Mouse (Mus musculus): ENCODE measurements at regions not wholly inside any gene's neighbourhood (a gene's known extent, or its start where the extent isn't known, plus 50 kb on each side); places are given as distances from the start of the nearest gene placed in this dataset.

DNA sequence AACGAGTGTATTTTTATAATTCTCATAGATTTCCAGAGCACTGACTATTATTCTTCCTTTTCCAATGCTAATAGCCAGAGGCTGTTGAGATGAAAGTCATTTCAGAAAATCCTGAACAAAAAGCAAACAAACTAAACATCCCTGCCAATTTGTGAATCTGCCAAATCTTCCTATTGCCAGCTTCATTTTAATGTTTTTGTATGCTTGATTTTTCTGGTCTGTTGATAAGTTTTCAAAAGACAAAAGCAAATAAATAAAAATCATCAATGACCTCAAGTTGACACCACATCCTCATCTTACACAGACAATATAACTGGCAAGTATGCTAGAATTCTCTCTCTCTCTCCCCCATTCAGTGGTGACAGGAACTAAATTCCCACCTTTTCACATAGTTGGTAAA lies 347.2 kb upstream of the Klf12 start:
- no peaks in the 10 kb centered on the region for H3K36me3 ChIP-seq (ENCODE audit: control insufficient read depth, insufficient read depth, low read length, poor library complexity, severe bottlenecking)
- H3K9ac ChIP-seq (ENCODE audit: insufficient read depth, low read depth, low read length, poor library complexity, severe bottlenecking) = no peak overlapping the region
- DNase-seq (ENCODE audit: low read depth, low spot score) = no peak
- H3K4me1 ChIP-seq (ENCODE audit: control insufficient read depth in 2 of 2, insufficient read depth in 2 of 2, low read length in 2 of 2, poor library complexity in 1 of 2) = no peaks in the 10 kb centered on the region
- in situ Hi-C loops (cut with MboI; ENCODE audit: low sequenced_read_pairs in 2 of 2, unreplicated experiment in 2 of 2) = no loop called here
- H3K4me3 ChIP-seq (ENCODE audit: insufficient read depth in 1 of 2, low read depth in 1 of 2, low read length in 2 of 2, poor library complexity in 1 of 2, severe bottlenecking in 1 of 2) = no peak overlapping the region
- no peaks in the 10 kb centered on the region for H3K9me3 ChIP-seq (ENCODE audit: control insufficient read depth, insufficient read depth, low read depth, low read length)
- H3K27ac ChIP-seq (ENCODE audit: insufficient read depth, low read depth, low read length, poor library complexity, severe bottlenecking) = no peak overlapping the region
- no peak for TF ChIP-seq HCFC1 (IDR thresholded peaks at IDR 0.05; ENCODE audit: borderline replicate concordance, insufficient read depth, low read length)
- no peak for TF ChIP-seq ZNF384 (IDR thresholded peaks at IDR 0.05; ENCODE audit: low read depth, low read length)
- no peak for TF ChIP-seq CHD2 (IDR thresholded peaks at IDR 0.05; ENCODE audit: low read depth, low read length)
- TF ChIP-seq ZC3H11A (IDR thresholded peaks at IDR 0.05; ENCODE audit: borderline replicate concordance, low read depth, low read length) = no peak
- TF ChIP-seq MAFK (IDR thresholded peaks at IDR 0.05; ENCODE audit: insufficient read depth, low read depth, low read length) = no peak

DNA sequence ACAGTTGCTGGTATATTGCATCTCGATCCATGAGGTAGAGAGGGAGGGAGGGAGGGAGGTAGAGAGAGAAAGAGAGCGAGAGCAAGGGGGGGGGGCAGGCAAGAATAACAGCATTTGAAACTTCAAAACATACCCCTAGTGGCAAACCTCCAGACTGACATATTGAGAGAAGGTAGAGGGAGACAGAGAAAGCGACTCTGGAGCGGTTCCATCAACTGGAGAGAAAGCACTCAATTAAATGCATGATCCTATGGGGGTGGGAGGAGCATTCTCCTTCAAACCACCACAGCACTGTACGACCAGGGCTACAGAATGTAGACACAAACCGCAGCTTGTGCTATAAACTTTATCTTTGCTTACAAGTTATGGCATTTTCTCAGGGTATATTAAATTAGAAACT lies 345.7 kb upstream of the Klf12 start:
- in situ Hi-C loops (cut with MboI; ENCODE audit: low sequenced_read_pairs in 2 of 2, unreplicated experiment in 2 of 2) = no loop called here
- no peak overlapping the region for H3K4me3 ChIP-seq (ENCODE audit: insufficient read depth in 1 of 2, low read depth in 1 of 2, low read length in 2 of 2, poor library complexity in 1 of 2, severe bottlenecking in 1 of 2)
- H3K36me3 ChIP-seq (ENCODE audit: control insufficient read depth, insufficient read depth, low read length, poor library complexity, severe bottlenecking) = no peaks in the 10 kb centered on the region
- H3K27ac ChIP-seq (ENCODE audit: insufficient read depth, low read depth, low read length, poor library complexity, severe bottlenecking) = no peak overlapping the region
- H3K4me1 ChIP-seq (ENCODE audit: control insufficient read depth in 2 of 2, insufficient read depth in 2 of 2, low read length in 2 of 2, poor library complexity in 1 of 2) = no peaks in the 10 kb centered on the region
- no peaks in the 10 kb centered on the region for H3K9me3 ChIP-seq (ENCODE audit: control insufficient read depth, insufficient read depth, low read depth, low read length)
- TF ChIP-seq CHD2 (IDR thresholded peaks at IDR 0.05; ENCODE audit: low read depth, low read length) = no peak
- no peak for TF ChIP-seq HCFC1 (IDR thresholded peaks at IDR 0.05; ENCODE audit: borderline replicate concordance, insufficient read depth, low read length)
- TF ChIP-seq MAFK (IDR thresholded peaks at IDR 0.05; ENCODE audit: insufficient read depth, low read depth, low read length) = no peak
- no peak for TF ChIP-seq ZNF384 (IDR thresholded peaks at IDR 0.05; ENCODE audit: low read depth, low read length)
- no peak for TF ChIP-seq ZC3H11A (IDR thresholded peaks at IDR 0.05; ENCODE audit: borderline replicate concordance, low read depth, low read length)
- no peak for DNase-seq (ENCODE audit: low read depth, low spot score)
- H3K9ac ChIP-seq (ENCODE audit: insufficient read depth, low read depth, low read length, poor library complexity, severe bottlenecking) = no peak overlapping the region

DNA sequence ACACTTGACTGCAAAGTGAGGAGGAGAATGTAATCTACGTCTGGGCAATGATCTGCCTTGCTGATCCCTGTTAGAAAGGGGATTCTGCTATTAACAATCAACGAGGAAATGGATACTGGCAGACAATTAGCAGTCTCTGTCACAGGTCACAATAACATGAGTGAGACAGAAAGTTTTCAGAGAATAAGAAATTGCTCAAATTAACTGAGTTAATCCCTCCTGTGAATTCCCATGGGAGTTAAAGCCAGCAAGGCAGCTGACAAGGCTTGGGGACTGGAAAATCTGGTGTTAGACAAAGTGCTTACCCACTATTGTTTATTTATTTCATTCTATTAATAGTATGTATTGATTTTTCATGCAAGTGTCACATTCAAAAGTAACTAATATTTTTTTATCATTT lies 343.0 kb upstream of the Klf12 start:
- in situ Hi-C loops (cut with MboI; ENCODE audit: low sequenced_read_pairs in 2 of 2, unreplicated experiment in 2 of 2) = no loop called here
- TF ChIP-seq HCFC1 (IDR thresholded peaks at IDR 0.05; ENCODE audit: borderline replicate concordance, insufficient read depth, low read length) (no peak), ZC3H11A (IDR thresholded peaks at IDR 0.05; ENCODE audit: borderline replicate concordance, low read depth, low read length) (no peak), ZNF384 (IDR thresholded peaks at IDR 0.05; ENCODE audit: low read depth, low read length) (no peak), MAFK (IDR thresholded peaks at IDR 0.05; ENCODE audit: insufficient read depth, low read depth, low read length) (no peak), CHD2 (IDR thresholded peaks at IDR 0.05; ENCODE audit: low read depth, low read length) (no peak)
- Histone ChIP-seq H3K4me3 (ENCODE audit: insufficient read depth in 1 of 2, low read depth in 1 of 2, low read length in 2 of 2, poor library complexity in 1 of 2, severe bottlenecking in 1 of 2) (no peak overlapping the region), H3K9me3 (ENCODE audit: control insufficient read depth, insufficient read depth, low read depth, low read length) (no peaks in the 10 kb centered on the region), H3K27ac (ENCODE audit: insufficient read depth, low read depth, low read length, poor library complexity, severe bottlenecking) (no peak overlapping the region), H3K9ac (ENCODE audit: insufficient read depth, low read depth, low read length, poor library complexity, severe bottlenecking) (no peak overlapping the region), H3K36me3 (ENCODE audit: control insufficient read depth, insufficient read depth, low read length, poor library complexity, severe bottlenecking) (no peaks in the 10 kb centered on the region), H3K4me1 (ENCODE audit: control insufficient read depth in 2 of 2, insufficient read depth in 2 of 2, low read length in 2 of 2, poor library complexity in 1 of 2) (no peaks in the 10 kb centered on the region)
- DNase-seq (ENCODE audit: low read depth, low spot score) = no peak

DNA sequence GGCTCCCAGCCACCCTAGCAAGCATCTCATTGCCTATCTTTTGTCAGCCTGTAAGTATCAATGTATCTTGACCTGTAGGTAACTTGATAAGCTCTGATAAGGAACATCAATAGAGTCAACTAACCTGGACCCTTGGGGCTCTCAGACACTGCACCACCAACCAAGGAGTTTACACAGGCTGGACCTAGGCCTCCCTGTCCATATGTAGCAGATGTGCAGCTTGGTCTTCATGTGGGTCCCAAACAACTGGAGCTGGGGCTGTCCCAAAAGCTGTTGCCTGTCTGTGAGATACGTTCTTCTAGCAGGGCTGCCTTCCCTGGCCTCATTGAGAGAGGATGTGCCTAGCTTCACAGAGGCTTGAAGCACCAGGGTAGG lies 335.2 kb upstream of the Klf12 start:
- Histone ChIP-seq H3K27ac (ENCODE audit: insufficient read depth, low read depth, low read length, poor library complexity, severe bottlenecking) (no peak overlapping the region), H3K4me1 (ENCODE audit: control insufficient read depth in 2 of 2, insufficient read depth in 2 of 2, low read length in 2 of 2, poor library complexity in 1 of 2) (no peaks in the 10 kb centered on the region), H3K9me3 (ENCODE audit: control insufficient read depth, insufficient read depth, low read depth, low read length) (no peaks in the 10 kb centered on the region), H3K4me3 (ENCODE audit: insufficient read depth in 1 of 2, low read depth in 1 of 2, low read length in 2 of 2, poor library complexity in 1 of 2, severe bottlenecking in 1 of 2) (no peak overlapping the region), H3K36me3 (ENCODE audit: control insufficient read depth, insufficient read depth, low read length, poor library complexity, severe bottlenecking) (no peaks in the 10 kb centered on the region), H3K9ac (ENCODE audit: insufficient read depth, low read depth, low read length, poor library complexity, severe bottlenecking) (no peak overlapping the region)
- TF ChIP-seq ZNF384 (IDR thresholded peaks at IDR 0.05; ENCODE audit: low read depth, low read length) (no peak), ZC3H11A (IDR thresholded peaks at IDR 0.05; ENCODE audit: borderline replicate concordance, low read depth, low read length) (no peak), MAFK (IDR thresholded peaks at IDR 0.05; ENCODE audit: insufficient read depth, low read depth, low read length) (no peak), HCFC1 (IDR thresholded peaks at IDR 0.05; ENCODE audit: borderline replicate concordance, insufficient read depth, low read length) (no peak), CHD2 (IDR thresholded peaks at IDR 0.05; ENCODE audit: low read depth, low read length) (no peak)
- in situ Hi-C loops (cut with MboI; ENCODE audit: low sequenced_read_pairs in 2 of 2, unreplicated experiment in 2 of 2) = no loop called here
- no peak for DNase-seq (ENCODE audit: low read depth, low spot score)

Measured in ES-E14 (cell line).